Mouse (Mus musculus) kidney, adult 2 months (tissue): ENCODE measurements around the gene 4930519G04Rik.
"Not testable (repeated sequence)": the region's sequence is repeated elsewhere in the genome, so short reads cannot be mapped to it uniquely, and the experiment has no call there.

Experiments used
- CTCF ChIP-seq: fragments of 200-500 bp; conservative IDR thresholded peaks from 2 replicates; pipeline ENCODE4 v1.5.1; 2011; ENCODE audit warnings: low read depth, mild to moderate bottlenecking, control low read depth, low read length, moderate library complexity, mixed read lengths; ENCODE audit not compliant: insufficient read depth, insufficient read length
- POLR2A ChIP-seq: fragments of 200-500 bp; IDR thresholded peaks from one replicate; pipeline ENCODE4 v1.6.1; 2011; ENCODE audit warnings: low read depth, low read length, control low read depth

DNA sequence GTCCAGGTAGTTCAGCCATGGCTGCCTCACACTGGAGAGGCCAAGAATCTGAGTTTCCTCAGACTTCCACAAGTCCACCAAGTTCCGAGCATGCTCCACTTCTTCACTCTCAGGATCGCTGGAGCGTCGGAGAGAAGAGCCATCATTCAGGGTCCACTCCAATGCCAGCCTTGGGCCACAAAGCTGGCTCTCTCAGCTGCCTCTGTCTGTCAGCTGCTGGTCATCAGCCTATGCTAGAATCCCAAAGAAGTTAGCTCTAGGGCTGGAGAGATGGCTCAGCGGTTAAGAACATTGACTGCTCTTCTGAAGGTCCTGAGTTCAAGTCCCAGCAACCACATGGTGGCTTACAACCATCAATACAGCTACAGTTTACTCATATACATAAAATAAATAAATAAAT is 63.9 kb downstream of the 4930519G04Rik start:
- TF ChIP-seq CTCF, POLR2A: not testable (repeated sequence)
